Mouse (Mus musculus): ENCODE results near the gene Kars.

Gene Kars

DNA sequence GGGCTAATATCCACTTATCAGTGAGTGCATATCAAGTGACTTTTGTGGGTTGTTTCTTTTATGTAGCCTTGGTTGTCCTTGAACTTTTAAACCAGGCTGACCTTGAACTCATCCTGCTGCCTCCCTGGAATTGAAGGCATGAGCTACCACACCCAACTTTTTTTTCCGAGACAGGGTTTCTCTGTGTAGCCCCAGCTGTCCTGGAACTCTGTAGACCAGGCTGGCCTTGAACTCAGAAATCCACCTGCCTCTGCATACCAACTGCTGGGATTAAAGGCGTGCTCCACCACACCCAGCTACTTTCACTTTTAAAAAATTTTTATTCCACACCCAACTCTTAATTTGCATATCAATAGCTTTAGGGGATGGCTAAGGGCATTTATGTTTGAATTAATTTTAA lies 67.6 kb downstream of the Kars start:
- no peak for DNase-seq (ENCODE audit: low read depth, low spot score)

Data from skeletal muscle tissue, adult 2 months (tissue).